Mouse (Mus musculus) intestine, embryonic 14.5 days (tissue): Measurements from ENCODE around the gene Usp50. TPM values are rescaled to one million over a fixed set of nuclear protein-coding genes. Genes with fewer than 3 reads are reported as not detected.

Experiments
- ATAC-seq: fragments of 200-750 bp; cut with Nextera tagmentation; replicated peaks from 2 replicates; pipeline ENCODE4 v1.8.0; 2017; ENCODE audit warnings: low read depth, moderate number of reproducible peaks, moderate TSS enrichment, moderate library complexity; ENCODE audit not compliant: low FRiP score, low TSS enrichment
- DNase-seq: peaks from one replicate; pipeline ENCODE4 v3.0.0-alpha.2; 2018; ENCODE audit warnings: low spot score
- H3K27ac ChIP-seq: fragments of 300-500 bp; sonication (generic); 2 replicates; pipeline ENCODE4 v1.5.1; 2014; ENCODE audit warnings: low read depth, mild to moderate bottlenecking, control low read depth
- H3K27me3 ChIP-seq: fragments of 300-500 bp; sonication (generic); replicated peaks from 2 replicates; pipeline ENCODE4 v1.6.1; 2014; ENCODE audit warnings: low read length, control low read depth; ENCODE audit not compliant: control insufficient read depth, insufficient read depth
- H3K36me3 ChIP-seq: fragments of 300-500 bp; sonication (generic); 2 replicates; pipeline ENCODE4 v1.6.1; 2014; ENCODE audit warnings: low read length, control low read depth; ENCODE audit not compliant: control insufficient read depth, insufficient read depth
- H3K4me1 ChIP-seq: fragments of 300-500 bp; sonication (generic); replicated peaks from 2 replicates; pipeline ENCODE4 v1.6.1; 2014; ENCODE audit warnings: low read length, control low read depth, mixed read lengths; ENCODE audit not compliant: control insufficient read depth, insufficient read depth
- H3K4me2 ChIP-seq: fragments of 300-500 bp; sonication (generic); 2 replicates; pipeline ENCODE4 v1.6.1; 2014; ENCODE audit warnings: low read length
- H3K4me3 ChIP-seq: fragments of 300-500 bp; sonication (generic); 2 replicates; pipeline ENCODE4 v1.5.1; 2014; ENCODE audit warnings: low read depth, low read length, control low read depth, mixed read lengths
- H3K9ac ChIP-seq: fragments of 300-500 bp; sonication (generic); 2 replicates; pipeline ENCODE4 v1.6.1; 2014; ENCODE audit warnings: mild to moderate bottlenecking, low read length
- H3K9me3 ChIP-seq: fragments of 300-500 bp; sonication (generic); 2 replicates; pipeline ENCODE4 v1.6.1; 2016; ENCODE audit warnings: low read length, control low read depth; ENCODE audit not compliant: control insufficient read depth
- WGBS: fragments of 180-500 bp; shearing (Covaris S2); extraction: QIAGEN DNeasy Blood & Tissue Kit; methylation state at CpG from one replicate; pipeline ENCODE4 v1.1.7; 2014; 5-methylcytosine and 5-hydroxymethylcytosine counted together
- polyA plus RNA-seq: library from polyadenylated mRNA; unstranded; fragments of >200 nt; fragmentation: Nextera tagmentation; extraction: Ambion mirVana; gene quantifications from 2 replicates; pipeline ENCODE4 v1.2.1, GENCODE M21; 2014

Usp50 gene
- 2.3 and 2.4 TPM in 2 replicates for polyA plus RNA-seq

DNA sequence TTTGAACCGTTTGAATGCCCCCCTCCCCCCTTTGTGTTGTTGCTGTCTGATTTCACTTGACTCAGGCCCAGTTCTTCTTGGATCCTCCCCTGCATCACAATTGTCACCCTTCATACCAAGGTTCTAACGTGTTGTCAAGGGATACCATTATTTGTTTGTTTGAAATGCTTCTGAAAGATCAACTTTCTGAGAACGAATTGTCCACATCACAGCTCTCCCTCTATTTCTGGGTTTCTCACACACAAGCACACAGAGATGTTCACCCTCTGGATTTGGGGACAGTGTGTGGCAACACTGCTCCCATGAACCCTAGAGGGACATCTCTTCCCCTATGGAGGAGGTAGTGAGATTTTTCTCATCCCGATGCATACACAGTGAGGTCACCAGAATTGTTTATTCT is at the start of gene Usp50:
TSS of gene Usp50 (minus strand) at position 101 of the 400 bp plus-strand sequence.
- WGBS = 66% methylated on average over 4 of the region's 4 CpGs
- H3K9me3 ChIP-seq = no peaks in the 10 kb centered on the region

DNA sequence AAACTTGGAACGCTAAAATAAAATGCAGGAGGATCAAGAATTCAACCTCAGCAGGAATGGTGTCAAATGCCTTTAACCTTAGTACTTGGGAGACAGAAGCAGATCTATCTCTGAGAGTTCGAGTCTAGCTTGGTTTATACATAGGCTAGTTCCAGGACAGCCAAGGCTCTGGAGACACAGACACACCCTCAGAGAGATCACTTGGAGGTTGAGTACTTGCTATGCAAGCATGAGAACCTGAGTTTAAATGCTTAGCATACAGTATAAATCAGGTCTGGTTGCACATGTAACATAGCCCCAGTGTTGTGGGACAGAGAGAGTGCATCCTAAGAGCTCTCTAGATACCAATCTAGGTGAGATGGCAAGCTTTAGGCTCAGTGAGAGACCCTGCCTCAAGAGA is 34.1 kb upstream of the Usp50 start:
- no peak overlapping the region for H3K9ac ChIP-seq
- 72% methylated on average over 2 of the region's 2 CpGs for WGBS
- H3K27ac ChIP-seq = no peak overlapping the region
- H3K9me3 ChIP-seq = no peaks in the 10 kb centered on the region
- no peak for DNase-seq
- ATAC-seq = no peak
- H3K36me3 ChIP-seq = peaks cover 70% of the 10 kb centered on the region
- no peak overlapping the region for H3K4me3 ChIP-seq
- no peaks in the 10 kb centered on the region for H3K4me1 ChIP-seq
- no peak overlapping the region for H3K4me2 ChIP-seq
- no peaks in the 10 kb centered on the region for H3K27me3 ChIP-seq

More for the DNA sequence above, at the start of gene Usp50:
- no peak within 1 kb of the TSS for H3K27ac ChIP-seq
- H3K4me1 ChIP-seq = 0 out of 2 replicates have a peak, but pooled peaks cover 3% of the 10 kb centered on the region
- H3K4me2 ChIP-seq = no peak within 1 kb of the TSS
- H3K27me3 ChIP-seq = no peaks in the 10 kb centered on the region
- ATAC-seq = no peak
- no peak within 1 kb of the TSS for H3K4me3 ChIP-seq
- H3K9ac ChIP-seq = no peak within 1 kb of the TSS
- DNase-seq = peak; percentile 38
- no peaks in the 10 kb centered on the region for H3K36me3 ChIP-seq

DNA sequence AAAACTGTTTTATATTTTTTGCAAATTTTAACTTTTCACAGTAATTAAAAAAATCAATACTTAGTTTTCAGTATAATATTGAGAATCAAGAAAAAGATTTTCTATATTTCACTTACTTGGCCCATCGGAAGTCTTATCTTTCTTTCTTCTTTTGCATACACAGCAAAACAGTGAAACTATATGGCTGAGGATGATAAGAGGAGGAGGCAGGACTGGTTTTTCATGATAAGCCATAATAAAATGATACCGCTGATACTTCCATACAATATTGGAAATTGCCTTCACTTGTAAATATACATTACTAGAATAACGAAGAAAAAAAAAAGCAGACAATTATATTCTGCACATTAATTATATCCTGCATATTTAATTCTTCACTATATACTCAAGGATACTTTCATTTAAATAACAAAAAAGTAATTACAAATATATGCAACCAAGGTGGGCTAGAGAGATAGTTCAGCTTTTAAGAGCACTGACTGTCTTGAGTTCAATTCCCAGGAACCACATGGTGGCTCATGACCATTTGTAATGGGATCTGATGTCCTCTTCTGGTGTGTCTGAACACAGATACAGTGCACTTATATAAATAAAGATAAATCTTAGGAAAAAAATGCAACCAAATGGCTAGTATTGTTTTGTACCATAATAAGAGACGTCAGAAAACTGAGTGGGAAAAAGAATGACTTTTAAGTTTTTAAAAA is 33.5 kb upstream of the Usp50 start:
- Histone ChIP-seq H3K9ac (no peak overlapping the region), H3K4me2 (no peak overlapping the region), H3K27me3 (no peaks in the 10 kb centered on the region), H3K4me1 (no peaks in the 10 kb centered on the region), H3K4me3 (no peak overlapping the region), H3K36me3 (peaks cover 75% of the 10 kb centered on the region), H3K27ac (no peak overlapping the region), H3K9me3 (no peaks in the 10 kb centered on the region)
- ATAC-seq (no peak), DNase-seq (no peak)
- 90% methylated on average over 4 of the region's 4 CpGs for WGBS

DNA sequence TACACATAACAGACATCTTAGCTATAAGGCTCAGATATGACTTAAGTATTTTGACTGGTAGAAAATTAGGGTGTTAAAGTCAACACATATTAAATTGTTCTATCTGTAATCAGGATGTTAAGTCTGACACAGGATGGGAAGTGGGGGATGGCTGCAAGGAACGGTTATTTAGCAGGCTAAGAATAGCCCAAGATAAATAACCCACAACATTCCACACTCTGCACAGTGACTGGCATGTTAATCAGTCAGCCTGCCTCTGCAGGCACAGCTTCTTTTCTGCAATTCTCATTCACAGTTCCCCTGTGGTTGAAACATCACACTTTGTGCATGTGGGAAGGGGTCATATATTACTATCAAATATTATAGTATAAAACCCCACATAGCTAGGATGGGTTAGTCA is 32.6 kb upstream of the Usp50 start:
- no peak overlapping the region for H3K9ac ChIP-seq
- WGBS = 27% methylated on average over 1 of the region's 1 CpGs
- H3K4me2 ChIP-seq = no peak overlapping the region
- H3K36me3 ChIP-seq = peaks cover 75% of the 10 kb centered on the region
- no peaks in the 10 kb centered on the region for H3K9me3 ChIP-seq
- ATAC-seq = no peak
- H3K4me3 ChIP-seq = no peak overlapping the region
- no peak overlapping the region for H3K27ac ChIP-seq
- no peaks in the 10 kb centered on the region for H3K4me1 ChIP-seq
- H3K27me3 ChIP-seq = no peaks in the 10 kb centered on the region
- DNase-seq = no peak

DNA sequence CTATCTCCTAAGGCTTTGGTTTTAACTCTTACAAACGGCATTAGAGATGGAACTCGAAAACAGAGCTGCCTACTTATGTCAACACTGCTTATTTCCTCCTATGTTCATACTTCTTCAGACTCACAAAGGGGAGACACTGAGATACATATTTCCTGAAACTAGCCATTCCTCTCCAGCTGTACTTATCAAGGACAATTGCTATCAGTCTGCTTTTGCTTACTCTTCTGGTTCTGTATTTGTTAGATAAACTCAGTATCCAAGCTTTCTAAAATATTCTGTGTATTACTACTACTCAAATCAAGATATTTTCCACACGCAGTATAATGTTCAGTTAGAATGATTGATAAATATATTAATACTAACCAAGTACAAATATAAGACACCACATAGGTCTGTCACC is 18.7 kb upstream of the Usp50 start:
- ATAC-seq (no peak), DNase-seq (no peak)
- H3K36me3 ChIP-seq = peaks cover 82% of the 10 kb centered on the region
- H3K9me3 ChIP-seq = no peaks in the 10 kb centered on the region
- H3K4me3 ChIP-seq = no peak overlapping the region
- no peaks in the 10 kb centered on the region for H3K27me3 ChIP-seq
- no peak overlapping the region for H3K27ac ChIP-seq
- H3K4me1 ChIP-seq = no peaks in the 10 kb centered on the region
- no peak overlapping the region for H3K4me2 ChIP-seq
- no peak overlapping the region for H3K9ac ChIP-seq
- 95% methylated on average over 3 of the region's 3 CpGs for WGBS

DNA sequence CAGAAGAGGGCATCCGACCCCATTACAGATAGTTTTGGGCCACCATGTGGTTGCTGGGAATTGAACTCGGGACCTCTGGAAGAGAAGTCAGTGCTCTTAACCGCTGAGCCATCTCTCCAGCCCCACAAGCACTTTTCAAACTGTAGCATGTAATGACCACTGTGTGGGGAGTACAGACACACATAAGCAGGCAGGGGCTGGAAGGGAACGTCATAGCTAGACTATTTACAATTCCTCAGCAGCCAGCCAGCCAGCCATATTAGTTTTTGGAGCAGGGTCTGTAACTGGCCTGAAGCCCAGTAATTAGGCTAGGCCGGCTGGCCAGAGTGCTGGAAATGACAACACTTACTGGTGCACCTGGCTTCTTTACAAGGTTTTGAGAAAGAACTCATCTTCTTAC is 15.2 kb upstream of the Usp50 start:
- ATAC-seq (no peak), DNase-seq (no peak)
- Histone ChIP-seq H3K9ac (no peak overlapping the region), H3K4me2 (no peak overlapping the region), H3K4me1 (no peaks in the 10 kb centered on the region), H3K4me3 (no peak overlapping the region), H3K27ac (no peak overlapping the region), H3K36me3 (peaks cover 80% of the 10 kb centered on the region), H3K27me3 (no peaks in the 10 kb centered on the region), H3K9me3 (no peaks in the 10 kb centered on the region)
- 80% methylated on average over 5 of the region's 5 CpGs for WGBS

DNA sequence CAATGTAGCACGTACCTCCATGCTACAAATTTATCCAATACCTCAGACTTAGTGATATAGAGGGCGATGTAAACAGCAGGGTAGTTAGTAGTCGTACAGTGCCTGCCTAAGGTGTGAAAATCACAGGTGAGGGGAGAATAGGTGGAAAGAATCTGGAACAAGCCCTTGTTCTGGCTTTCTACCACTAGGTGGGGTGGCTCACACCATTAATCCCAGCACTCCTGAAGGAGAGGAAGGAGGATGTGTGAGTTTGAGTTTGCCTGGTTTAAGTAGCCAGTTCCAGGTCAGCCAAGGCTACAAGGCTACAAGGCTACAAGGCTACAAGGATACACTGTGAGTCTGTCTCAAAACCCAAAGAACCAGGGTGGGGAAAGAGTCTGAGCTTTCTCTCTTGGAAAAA is 12.4 kb upstream of the Usp50 start:
- Histone ChIP-seq H3K4me3 (no peak overlapping the region), H3K4me1 (no peaks in the 10 kb centered on the region), H3K36me3 (peaks cover 83% of the 10 kb centered on the region), H3K9ac (no peak overlapping the region), H3K27me3 (no peaks in the 10 kb centered on the region), H3K4me2 (no peak overlapping the region), H3K27ac (no peak overlapping the region), H3K9me3 (no peaks in the 10 kb centered on the region)
- WGBS = 82% methylated on average over 3 of the region's 3 CpGs
- DNase-seq (no peak), ATAC-seq (no peak)

DNA sequence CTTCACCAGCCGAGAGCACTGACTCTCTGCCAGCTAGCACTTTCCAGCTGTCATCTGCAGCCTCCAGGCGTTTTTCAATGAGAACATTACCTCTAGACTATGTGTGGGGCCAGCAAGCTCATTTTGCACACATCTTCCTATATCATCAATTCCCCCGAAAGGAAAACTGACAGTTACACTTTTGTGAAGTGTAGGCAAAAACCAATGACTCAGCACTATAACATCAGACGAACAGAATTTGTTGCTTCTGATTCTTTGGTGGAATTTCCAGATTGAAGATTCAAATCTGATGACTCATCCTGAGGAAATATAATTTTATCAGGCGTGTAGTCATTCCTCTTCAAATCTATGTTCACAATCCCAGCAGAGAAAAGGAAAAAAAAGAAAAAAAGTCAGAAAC is 9.3 kb upstream of the Usp50 start:
- Histone ChIP-seq H3K27ac (no peak overlapping the region), H3K27me3 (no peaks in the 10 kb centered on the region), H3K4me2 (no peak overlapping the region), H3K9ac (no peak overlapping the region), H3K4me1 (0 out of 2 replicates have a peak, but pooled peaks cover under 1% of the 10 kb centered on the region), H3K36me3 (peaks cover 60% of the 10 kb centered on the region), H3K9me3 (no peaks in the 10 kb centered on the region), H3K4me3 (no peak overlapping the region)
- 74% methylated on average over 5 of the region's 5 CpGs for WGBS
- DNase-seq (no peak), ATAC-seq (no peak)

DNA sequence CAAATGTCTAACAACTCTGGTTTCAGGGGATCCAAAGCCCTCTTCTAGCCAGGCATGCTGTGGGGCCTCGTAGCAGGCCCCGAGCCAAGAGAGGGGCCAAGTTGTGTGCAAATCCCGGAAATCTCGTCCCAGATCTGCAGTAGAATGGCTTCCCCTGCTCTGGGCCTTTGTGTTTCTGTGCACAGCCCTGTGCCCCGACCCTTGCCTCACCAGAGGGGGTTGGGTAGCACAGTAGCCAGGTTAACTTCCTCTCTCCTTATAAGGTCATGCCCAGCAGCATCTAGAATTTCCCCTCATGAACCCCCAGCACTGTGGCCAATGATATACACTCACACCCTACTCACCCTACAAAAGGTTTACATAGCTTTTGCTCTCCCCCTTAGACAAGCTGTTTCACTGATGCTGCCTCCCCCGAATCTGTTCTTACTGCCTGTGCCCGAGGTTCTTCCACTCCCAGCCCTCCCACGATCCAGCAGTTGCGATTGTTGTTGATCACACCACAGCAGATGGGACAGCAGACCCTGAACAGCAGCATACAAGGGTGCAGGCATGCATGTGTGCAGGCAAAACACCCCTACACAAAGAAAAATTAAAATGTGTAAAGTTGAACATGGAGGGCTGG is 4.6 kb upstream of the Usp50 start:
- Histone ChIP-seq H3K27me3 (no peaks in the 10 kb centered on the region), H3K27ac (peak overlapping the region; percentile 35), H3K9me3 (no peaks in the 10 kb centered on the region), H3K4me3 (no peak overlapping the region), H3K4me1 (0 out of 2 replicates have a peak, but pooled peaks cover 3% of the 10 kb centered on the region), H3K9ac (no peak overlapping the region), H3K4me2 (no peak overlapping the region), H3K36me3 (peaks cover 24% of the 10 kb centered on the region)
- ATAC-seq = peak; percentile 48; the same call in 1 of the 2 replicates
- DNase-seq = no peak
- WGBS = 29% methylated on average over 9 of the region's 9 CpGs
